Mouse (Mus musculus) CH12.LX (cell line): Measurements from ENCODE around the gene Alad.

ENCODE experiments used
- CTCF ChIP-seq, 2 experiments: IDR thresholded peaks in 1 of 2; conservative IDR thresholded peaks in 1 of 2; 2 replicates each; pipeline ENCODE4 v1.5.1; 2011 to 2012; ENCODE audit warnings: low read depth in 2 of 2, low read length in 2 of 2, improper control_type of control experiment in 1 of 2, inconsistent platforms in 1 of 2, mild to moderate bottlenecking in 1 of 2, moderate library complexity in 1 of 2
- EP300 ChIP-seq: IDR thresholded peaks from 2 replicates; pipeline ENCODE4 v1.6.1; 2011; ENCODE audit warnings: low read length, improper control_type of control experiment
- HCFC1 ChIP-seq: IDR thresholded peaks from 2 replicates; pipeline ENCODE4 v1.6.1; 2012; ENCODE audit warnings: low read depth, mild to moderate bottlenecking, inconsistent platforms, low read length, improper control_type of control experiment
- JUND ChIP-seq: conservative IDR thresholded peaks from 2 replicates; pipeline ENCODE4 v1.6.1; 2011; ENCODE audit warnings: low read depth, low read length, improper control_type of control experiment
- MAX ChIP-seq: IDR thresholded peaks from 2 replicates; pipeline ENCODE4 v1.6.1; 2011; ENCODE audit warnings: low read length, improper control_type of control experiment
- MAZ ChIP-seq: IDR thresholded peaks from 2 replicates; pipeline ENCODE4 v1.6.1; 2012; ENCODE audit warnings: low read depth, mild to moderate bottlenecking, inconsistent platforms, low read length, improper control_type of control experiment, moderate library complexity
- SMC3 ChIP-seq: IDR thresholded peaks from 2 replicates; pipeline ENCODE4 v1.6.1; 2011; ENCODE audit warnings: low read depth, low read length, improper control_type of control experiment
- USF1 ChIP-seq: IDR thresholded peaks from 2 replicates; pipeline ENCODE4 v1.6.1; 2014; ENCODE audit warnings: low read depth, mild to moderate bottlenecking, inconsistent platforms, low read length, improper control_type of control experiment
- USF2 ChIP-seq: conservative IDR thresholded peaks from 2 replicates; pipeline ENCODE4 v1.6.1; 2011; ENCODE audit warnings: low read depth, low read length, improper control_type of control experiment
- ZNF384 ChIP-seq: IDR thresholded peaks from 2 replicates; pipeline ENCODE4 v1.6.1; 2012; ENCODE audit warnings: low read depth, low read length, improper control_type of control experiment, inconsistent platforms

DNA sequence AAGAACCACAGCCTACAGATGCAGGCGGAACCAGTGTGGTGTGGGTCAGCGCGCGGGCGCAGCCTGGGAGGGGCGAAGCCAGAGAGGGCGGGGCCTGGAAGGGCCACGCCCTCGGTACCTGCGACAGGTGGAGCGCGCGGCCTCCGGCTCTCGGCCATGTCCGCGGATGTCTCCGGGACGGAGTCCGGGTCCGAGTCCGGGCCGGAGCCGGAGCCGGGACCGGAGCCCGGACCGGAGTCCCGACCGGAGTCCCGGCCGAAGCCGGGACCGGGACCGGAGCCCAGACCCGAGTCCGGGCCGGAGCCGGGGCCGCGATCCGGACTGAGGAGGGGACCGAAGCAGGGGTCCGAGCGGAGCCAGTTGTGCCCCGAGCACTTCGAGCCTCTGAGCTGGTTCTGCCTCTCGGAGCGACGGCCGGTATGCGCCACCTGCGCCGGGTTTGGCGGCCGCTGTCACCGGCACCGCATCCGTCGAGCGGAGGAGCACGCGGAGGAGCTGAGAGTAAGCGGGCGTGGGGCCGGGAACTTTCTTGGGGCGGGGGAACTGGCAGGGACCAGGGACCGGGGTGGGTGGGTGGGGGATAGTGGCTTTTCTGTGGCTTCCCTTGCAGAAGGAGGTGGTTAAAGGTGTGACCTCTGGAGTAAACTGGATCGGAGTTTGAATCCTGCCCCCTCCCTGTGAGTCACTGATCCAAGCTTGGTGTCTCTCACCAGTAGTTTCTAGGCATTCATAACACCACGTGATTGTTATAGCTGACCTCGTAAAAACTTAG, 39.6 kb downstream of the Alad start, which contains the start of gene Bspry:
- TF ChIP-seq MAX (no peak), CTCF (conservative IDR thresholded peaks at IDR 0.05 in 1 of 2, IDR thresholded peaks at IDR 0.05 in 1 of 2; ENCODE audit: low read depth in 2 of 2, low read length in 2 of 2) (no peak), USF2 (no peak), MAZ (no peak), ZNF384 (no peak), HCFC1 (no peak), JUND (no peak), USF1 (no peak), EP300 (no peak), SMC3 (no peak)
